Mouse (Mus musculus): ENCODE results near the gene Nipsnap3b. TPM values are rescaled to one million over a fixed set of nuclear protein-coding genes. Genes with fewer than 3 reads are reported as not detected.

Nipsnap3b gene
- not detected in 2 replicates for polyA plus RNA-seq (2012; ENCODE audit: insufficient read depth, insufficient read length, low replicate concordance, missing spikeins)

GRCm38 (mm10) chr4:53011732-53012361 is at the start of gene Nipsnap3b:
Nipsnap3b (plus strand) TSS chr4:53011880.
- Histone ChIP-seq H3K4me1 (ENCODE audit: control insufficient read depth, insufficient read depth, low read length) (peaks cover 8% of the 10 kb centered on the region; the same call in 1 of the 2 replicates), H3K4me3 (ENCODE audit: insufficient read depth, low read depth, low read length) (peak within 1 kb of the TSS; percentile 97), H3K27ac (ENCODE audit: insufficient read depth, low read depth, low read length) (0 out of 2 replicates have a peak within 1 kb of the TSS, but pooled peaks have one; percentile 12)
- TF ChIP-seq POLR2A (IDR thresholded peaks at IDR 0.05; ENCODE audit: insufficient read depth, low read depth, low read length) (peak; percentile 79; the same call in 1 of the 2 replicates), CTCF (IDR thresholded peaks at IDR 0.05; ENCODE audit: insufficient read depth, low read depth, low read length) (no peak)
- under 1% methylated on average over 63 of the region's 63 CpGs for WGBS

DNA sequence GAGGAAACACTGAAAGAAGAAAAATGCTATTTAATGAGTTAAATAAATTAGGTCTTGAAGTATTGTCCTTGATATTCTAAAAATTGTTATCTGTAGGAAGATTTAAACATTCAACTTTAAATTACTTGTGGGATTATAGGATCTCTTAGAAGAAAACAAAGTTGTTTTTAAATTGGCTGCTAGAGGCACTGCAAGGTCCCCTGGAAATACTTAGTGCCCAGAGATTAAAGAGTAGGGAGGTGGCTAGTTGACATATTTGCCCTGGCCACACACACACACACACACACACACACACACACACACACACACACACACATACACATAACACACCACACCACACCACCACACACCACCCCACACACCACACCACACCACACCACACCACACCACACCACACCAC is 47.4 kb upstream of the Nipsnap3b start, which contains the start of gene Olfr270:
Gene Olfr270, plus strand, starts transcription at position 301 of the 400 bp plus-strand sequence.
- no peaks in the 10 kb centered on the region for H3K4me1 ChIP-seq (ENCODE audit: control insufficient read depth, insufficient read depth, low read length)
- TF ChIP-seq CTCF (IDR thresholded peaks at IDR 0.05; ENCODE audit: insufficient read depth, low read depth, low read length) (no peak), POLR2A (IDR thresholded peaks at IDR 0.05; ENCODE audit: insufficient read depth, low read depth, low read length) (no peak)
- no peak within 1 kb of the TSS for H3K4me3 ChIP-seq (ENCODE audit: insufficient read depth, low read depth, low read length)
- no peak within 1 kb of the TSS for H3K27ac ChIP-seq (ENCODE audit: insufficient read depth, low read depth, low read length)

- Histone ChIP-seq H3K27ac (ENCODE audit: insufficient read depth, low read depth, low read length) (no peak overlapping the region), H3K4me1 (ENCODE audit: control insufficient read depth, insufficient read depth, low read length) (no peaks in the 10 kb centered on the region; the same call in 1 of the 2 replicates), H3K4me3 (ENCODE audit: insufficient read depth, low read depth, low read length) (no peak overlapping the region)
- WGBS: 71% methylated on average over 2 of the region's 2 CpGs
- TF ChIP-seq POLR2A (IDR thresholded peaks at IDR 0.05; ENCODE audit: insufficient read depth, low read depth, low read length): no peak
Measured at GRCm38 (mm10) chr4:52985216-52985615, 26.5 kb upstream of the Nipsnap3b start.

GRCm38 (mm10) chr4:52986266-52986665 is 25.4 kb upstream of the Nipsnap3b start:
- 64% methylated on average over 2 of the region's 2 CpGs for WGBS

DNA sequence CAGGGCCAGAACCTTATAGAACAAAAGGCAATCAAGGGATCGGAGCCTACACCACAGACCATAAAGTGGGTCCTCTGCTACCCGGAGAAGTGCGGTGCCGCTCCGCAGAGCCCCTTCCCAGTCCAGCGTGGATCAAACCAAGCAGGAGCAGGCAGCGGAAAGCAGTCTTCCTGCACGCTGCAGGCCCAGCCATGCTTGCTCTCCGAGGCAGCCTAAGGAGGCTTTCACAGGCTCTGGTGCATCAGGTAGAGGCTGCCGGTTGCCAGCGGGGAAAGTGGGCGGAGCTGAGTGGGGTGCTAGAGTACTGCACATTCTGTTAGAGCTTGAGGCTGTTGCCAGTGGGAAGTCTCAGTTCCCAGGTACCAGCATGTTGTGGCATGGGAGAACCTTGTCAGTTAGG is 22.4 kb upstream of the Nipsnap3b start, which contains the start of gene Nipsnap3a:
Gene Nipsnap3a, plus strand, starts transcription at position 25 of the 400 bp plus-strand sequence.
- H3K4me1 ChIP-seq (ENCODE audit: control insufficient read depth, insufficient read depth, low read length): no peaks in the 10 kb centered on the region; the same call in 1 of the 2 replicates
- no peak within 1 kb of the TSS for H3K4me3 ChIP-seq (ENCODE audit: insufficient read depth, low read depth, low read length)
- H3K27ac ChIP-seq (ENCODE audit: insufficient read depth, low read depth, low read length): no peak within 1 kb of the TSS
- no peak for TF ChIP-seq CTCF (IDR thresholded peaks at IDR 0.05; ENCODE audit: insufficient read depth, low read depth, low read length)
- no peak for TF ChIP-seq POLR2A (IDR thresholded peaks at IDR 0.05; ENCODE audit: insufficient read depth, low read depth, low read length)
- 37% methylated on average over 12 of the region's 12 CpGs for WGBS

More at GRCm38 (mm10) chr4:52986266-52986665, 25.4 kb upstream of the Nipsnap3b start:
- no peaks in the 10 kb centered on the region; the same call in 1 of the 2 replicates for H3K4me1 ChIP-seq (ENCODE audit: control insufficient read depth, insufficient read depth, low read length)
- no peak overlapping the region for H3K27ac ChIP-seq (ENCODE audit: insufficient read depth, low read depth, low read length)
- H3K4me3 ChIP-seq (ENCODE audit: insufficient read depth, low read depth, low read length): no peak overlapping the region
- TF ChIP-seq CTCF (IDR thresholded peaks at IDR 0.05; ENCODE audit: insufficient read depth, low read depth, low read length): no peak
- TF ChIP-seq POLR2A (IDR thresholded peaks at IDR 0.05; ENCODE audit: insufficient read depth, low read depth, low read length): no peak

GRCm38 (mm10) chr4:52999449-52999848 is 12.2 kb upstream of the Nipsnap3b start:
- Histone ChIP-seq H3K4me3 (ENCODE audit: insufficient read depth, low read depth, low read length) (no peak overlapping the region), H3K4me1 (ENCODE audit: control insufficient read depth, insufficient read depth, low read length) (no peaks in the 10 kb centered on the region), H3K27ac (ENCODE audit: insufficient read depth, low read depth, low read length) (no peak overlapping the region)
- 68% methylated on average over 6 of the region's 6 CpGs for WGBS
- TF ChIP-seq CTCF (IDR thresholded peaks at IDR 0.05; ENCODE audit: insufficient read depth, low read depth, low read length) (no peak), POLR2A (IDR thresholded peaks at IDR 0.05; ENCODE audit: insufficient read depth, low read depth, low read length) (no peak)

DNA sequence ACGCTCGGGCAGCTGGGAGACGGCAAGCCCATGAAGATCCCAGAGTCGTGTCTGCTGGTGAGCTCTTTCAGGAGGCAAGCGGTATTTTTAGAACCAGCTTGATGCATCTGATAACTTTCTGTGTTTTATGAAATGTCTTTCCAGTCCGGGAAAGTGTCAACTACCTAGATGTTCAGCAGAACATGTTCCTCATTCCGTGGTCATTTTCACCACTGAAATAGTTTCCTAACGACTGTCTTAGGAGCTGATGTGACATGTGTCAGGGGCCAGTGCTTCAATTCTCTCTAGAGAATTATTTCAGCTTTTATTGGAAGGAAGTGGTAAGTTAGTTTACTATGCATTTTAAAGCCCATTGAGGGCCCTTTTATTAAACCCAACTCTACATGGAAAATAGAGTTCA is 11.5 kb upstream of the Nipsnap3b start:
- WGBS: 78% methylated on average over 8 of the region's 8 CpGs
- TF ChIP-seq POLR2A (IDR thresholded peaks at IDR 0.05; ENCODE audit: insufficient read depth, low read depth, low read length) (no peak), CTCF (IDR thresholded peaks at IDR 0.05; ENCODE audit: insufficient read depth, low read depth, low read length) (no peak)
- H3K4me3 ChIP-seq (ENCODE audit: insufficient read depth, low read depth, low read length): no peak overlapping the region

DNA sequence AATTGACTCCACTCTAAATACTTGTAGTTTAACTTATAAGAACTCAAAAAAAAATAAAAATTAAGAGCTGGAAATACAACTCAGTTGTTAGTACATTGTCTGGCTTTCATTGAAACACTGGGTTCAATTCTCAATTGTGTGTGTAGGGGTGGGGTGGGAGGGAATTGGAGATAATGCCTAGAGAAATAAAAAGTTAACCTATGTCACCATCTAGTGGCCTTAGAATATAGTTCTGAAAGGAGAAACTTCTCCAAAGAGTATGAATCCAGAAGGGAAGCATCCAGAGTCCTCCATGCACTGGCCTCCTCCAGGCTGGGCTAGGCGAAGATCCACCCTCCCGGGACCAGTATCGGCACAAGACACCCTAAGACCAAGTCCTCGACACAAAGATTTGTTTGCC is 2.5 kb upstream of the Nipsnap3b start:
- Histone ChIP-seq H3K27ac (ENCODE audit: insufficient read depth, low read depth, low read length) (no peak overlapping the region), H3K4me1 (ENCODE audit: control insufficient read depth, insufficient read depth, low read length) (peaks cover 8% of the 10 kb centered on the region; the same call in 1 of the 2 replicates), H3K4me3 (ENCODE audit: insufficient read depth, low read depth, low read length) (no peak overlapping the region)
- WGBS: 75% methylated on average over 4 of the region's 4 CpGs
- TF ChIP-seq CTCF (IDR thresholded peaks at IDR 0.05; ENCODE audit: insufficient read depth, low read depth, low read length): no peak
- no peak for TF ChIP-seq POLR2A (IDR thresholded peaks at IDR 0.05; ENCODE audit: insufficient read depth, low read depth, low read length)

More for the DNA sequence above, 11.5 kb upstream of the Nipsnap3b start:
- no peaks in the 10 kb centered on the region for H3K4me1 ChIP-seq (ENCODE audit: control insufficient read depth, insufficient read depth, low read length)
- no peak overlapping the region for H3K27ac ChIP-seq (ENCODE audit: insufficient read depth, low read depth, low read length)

DNA sequence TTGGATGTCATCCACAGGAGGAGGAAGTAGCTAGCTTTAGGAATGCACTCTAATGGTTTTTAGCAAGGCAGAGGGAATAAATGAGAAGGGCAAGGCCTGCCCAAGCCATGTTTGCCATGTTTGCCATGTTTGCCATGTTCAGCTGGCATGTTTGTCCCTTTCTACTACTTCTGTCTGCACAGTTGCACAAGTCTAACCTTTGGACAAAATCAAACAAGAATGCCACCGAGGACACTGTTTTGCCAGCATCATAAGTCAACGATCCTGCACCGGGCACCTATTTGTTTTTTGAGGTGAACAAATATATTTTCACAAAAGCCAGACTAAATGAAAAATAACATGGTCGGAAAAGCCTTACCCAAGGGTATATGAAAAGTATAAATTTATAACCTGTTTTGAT is 1.8 kb upstream of the Nipsnap3b start:
- TF ChIP-seq CTCF (IDR thresholded peaks at IDR 0.05; ENCODE audit: insufficient read depth, low read depth, low read length) (no peak), POLR2A (IDR thresholded peaks at IDR 0.05; ENCODE audit: insufficient read depth, low read depth, low read length) (no peak)
- WGBS: 95% methylated on average over 4 of the region's 4 CpGs
- H3K4me1 ChIP-seq (ENCODE audit: control insufficient read depth, insufficient read depth, low read length): peaks cover 8% of the 10 kb centered on the region; the same call in 1 of the 2 replicates

More for the DNA sequence above, 1.8 kb upstream of the Nipsnap3b start:
- Histone ChIP-seq H3K4me3 (ENCODE audit: insufficient read depth, low read depth, low read length) (no peak overlapping the region), H3K27ac (ENCODE audit: insufficient read depth, low read depth, low read length) (no peak overlapping the region)
